ENCODE assay signal across 8 mouse cellular contexts in genomic region chr3:95928261-95928657, GRCm38 (mm10). TPM values are rescaled to one million over a fixed set of nuclear protein-coding genes. Genes with fewer than 3 reads are reported as not detected.
A peak's percentile ranks its signal among the peaks of the same experiment; 100 is the strongest.
DNase-seq lines count a peak whose midpoint lies in the region; ATAC-seq and TF ChIP-seq lines count a peak whose summit lies in the region.

No protein-coding gene starts in this region.

- H3K27ac ChIP-seq in heart, embryonic 14.5 days (replicated peaks in 1 of 2; ENCODE audit: control insufficient read depth in 1 of 2, insufficient read depth in 1 of 2, low read depth in 2 of 2, low read length in 2 of 2) = peak overlapping the region; percentile 64 to 92
- H3K27ac ChIP-seq in ES-E14 (ENCODE audit: insufficient read depth, low read depth, low read length, poor library complexity, severe bottlenecking) (no peak overlapping the region; the same call in 1 of the 2 replicates), macrophage (peak overlapping the region; percentile 60)
- 0 out of 2 replicates have a peak overlapping the region, but pooled peaks have one; percentile 21 for H3K27ac ChIP-seq in forebrain, postnatal 0 days (ENCODE audit: low read depth, low read length)

- H3K36me3 ChIP-seq in heart, embryonic 14.5 days (ENCODE audit: control insufficient read depth, insufficient read depth, low read length) = peaks cover 1% of the 10 kb centered on the region; the same call in 1 of the 2 replicates
- peaks cover under 1% of the 10 kb centered on the region; the same call in 1 of the 2 replicates for H3K36me3 ChIP-seq in ES-E14 (ENCODE audit: control insufficient read depth, insufficient read depth, low read length, poor library complexity, severe bottlenecking)
- H3K36me3 ChIP-seq in forebrain, postnatal 0 days (ENCODE audit: insufficient read depth) = no peaks in the 10 kb centered on the region
- no peaks in the 10 kb centered on the region for H3K36me3 ChIP-seq in macrophage (ENCODE audit: inconsistent target)

- peaks cover 3 to 9% of the 10 kb centered on the region in 2 experiments; a peak in 3 of 4 replicates for H3K4me1 ChIP-seq in heart, embryonic 14.5 days (ENCODE audit: control insufficient read depth in 2 of 2, insufficient read depth in 2 of 2, low read length in 2 of 2)
- peaks cover 1 to 2% of the 10 kb centered on the region in 2 experiments; a peak in 2 of 4 replicates for H3K4me1 ChIP-seq in ES-E14 (ENCODE audit: control insufficient read depth in 2 of 2, insufficient read depth in 2 of 2, low read length in 2 of 2, poor library complexity in 1 of 2)
- no peaks in the 10 kb centered on the region for H3K4me1 ChIP-seq in forebrain, postnatal 0 days (ENCODE audit: insufficient read depth)

- DNase-seq in heart, postnatal 36 days = no peak
- DNase-seq in ES-E14 (ENCODE audit: low read depth, low spot score) = no peak
- no peak for DNase-seq in forebrain, postnatal 0 days
- DNase-seq in ovary, adult 18-20 months (ENCODE audit: low spot score) = no peak
- DNase-seq in gastrocnemius, postnatal 14 days = no peak

- intact Hi-C loops in heart, postnatal 36 days (cut with DNase I) = no loop called here
- intact Hi-C loops in gastrocnemius, postnatal 14 days (cut with DNase I; ENCODE audit: low total_unique reads) = no loop called here

- in situ Hi-C loops in ES-E14 (cut with MboI; ENCODE audit: low sequenced_read_pairs in 2 of 2, unreplicated experiment in 2 of 2) = no loop called here

- H3K4me2 ChIP-seq in heart, embryonic 14.5 days (ENCODE audit: low read length) = peak overlapping the region; percentile 66
- H3K4me2 ChIP-seq in forebrain, postnatal 0 days (ENCODE audit: low read depth) = peak overlapping the region; percentile 72

- peak overlapping the region; percentile 64 for H3K9ac ChIP-seq in heart, embryonic 14.5 days (ENCODE audit: low read length)
- H3K9ac ChIP-seq in ES-E14 (ENCODE audit: insufficient read depth, low read depth, low read length, poor library complexity, severe bottlenecking) = peak overlapping the region; percentile 87
- no peak overlapping the region for H3K9ac ChIP-seq in forebrain, postnatal 0 days

- 28% methylated on average over 6 of the region's 6 CpGs for WGBS in heart, embryonic 14.5 days
- 72% methylated on average over 6 of the region's 6 CpGs for WGBS in forebrain, postnatal 0 days
- 50% methylated on average over 6 of the region's 6 CpGs for WGBS in macrophage (ENCODE audit: missing documents)

- ATAC-seq in heart, embryonic 14.5 days (ENCODE audit: insufficient number of reproducible peaks, insufficient read depth, low FRiP score, low read depth) = no peak
- no peak for ATAC-seq in forebrain, postnatal 0 days
- no peak for ATAC-seq in activated CD4-positive, CD25-positive, alpha-beta regulatory T cell, adult 4 months

- peaks cover 36% of the 10 kb centered on the region for H3K79me2 ChIP-seq in macrophage (ENCODE audit: inconsistent target)

- no peak for TF ChIP-seq CTCF in forebrain, postnatal 0 days (IDR thresholded peaks at IDR 0.05; ENCODE audit: low read depth)

- H3K9me3 ChIP-seq in heart, embryonic 14.5 days (ENCODE audit: control insufficient read depth, low read length) = no peaks in the 10 kb centered on the region
- no peaks in the 10 kb centered on the region for H3K9me3 ChIP-seq in ES-E14 (ENCODE audit: control insufficient read depth, insufficient read depth, low read depth, low read length)
- H3K9me3 ChIP-seq in forebrain, postnatal 0 days (ENCODE audit: low read length) = no peaks in the 10 kb centered on the region

- no peaks in the 10 kb centered on the region for H3K27me3 ChIP-seq in heart, embryonic 14.5 days (ENCODE audit: control insufficient read depth, insufficient read depth, low read length)
- no peaks in the 10 kb centered on the region for H3K27me3 ChIP-seq in forebrain, postnatal 0 days (ENCODE audit: insufficient read depth, low read length)

- H3K4me3 ChIP-seq in heart, embryonic 14.5 days (ENCODE audit: control insufficient read depth in 1 of 2, insufficient read depth in 1 of 2, low read depth in 1 of 2, low read length in 2 of 2) = peak overlapping the region; percentile 51 to 94
- peak overlapping the region; percentile 73 to 99 for H3K4me3 ChIP-seq in ES-E14 (ENCODE audit: insufficient read depth in 1 of 2, low read depth in 1 of 2, low read length in 2 of 2, poor library complexity in 1 of 2, severe bottlenecking in 1 of 2)
- peak overlapping the region; percentile 74 for H3K4me3 ChIP-seq in forebrain, postnatal 0 days (ENCODE audit: low read depth, low read length)
- peak overlapping the region; percentile 94 for H3K4me3 ChIP-seq in macrophage (ENCODE audit: inconsistent target)

TF ChIP-seq in ES-E14, 5 proteins besides CTCF, POLR2A, EP300 and RAD21 (continues in another document):
- TF ChIP-seq HCFC1 (IDR thresholded peaks at IDR 0.05; ENCODE audit: borderline replicate concordance, insufficient read depth, low read length) = no peak

RNA-seq across cellular contexts. Expression of gene Anp32e, which starts 0.8 kb away (rescaled TPM):
- 58.3 and 65.3 TPM in 2 replicates for polyA plus RNA-seq in heart, embryonic 14.5 days (2014; fragmentation: Nextera tagmentation; extraction: Ambion mirVana)
- 10 to 100 TPM; 82.7 to 85.9 TPM for total RNA-seq in heart, postnatal 36 days (2021)
- total RNA-seq in ES-E14 (2012; rRNA removed) = 40.9 and 50.8 TPM in 2 replicates
- total RNA-seq in forebrain, postnatal 0 days (2014; rRNA removed) = 27.5 and 34.4 TPM in 2 replicates
- polyA plus RNA-seq in forebrain, postnatal 0 days (2015; fragmentation: Nextera tagmentation; extraction: Ambion mirVana) = 84.1 and 109 TPM in 2 replicates
- 10 to 100 TPM in 16 of 26 experiments, 1 to 10 TPM in 10; 5.8 to 31.9 (median 11.0) TPM for total RNA-seq in macrophage (2018; cell fraction: chromatin; rRNA removed)
- total RNA-seq in macrophage (2018; cell fraction: cytosol; rRNA removed) = 10 to 100 TPM; 24.0 to 62.5 (median 37.7) TPM
- 10 to 100 TPM; 11.2 to 50.9 (median 18.7) TPM for total RNA-seq in macrophage (2018; cell fraction: nucleus; rRNA removed)
- polyA plus RNA-seq in macrophage (2018) = 40.1 to 196 TPM (median 80.7 TPM) in 3 replicates
- 10 to 100 TPM; 74.2 to 78.4 TPM for total RNA-seq in gastrocnemius, postnatal 14 days (2021)
- 100 to 1,000 TPM; 162 to 218 TPM for polyA plus RNA-seq in activated CD4-positive, CD25-positive, alpha-beta regulatory T cell, adult 4 months (2017; shearing (Covaris generic))

RNA-seq across cellular contexts. Expression of gene Car14, which starts 23.8 kb away (rescaled TPM):
- polyA plus RNA-seq in heart, embryonic 14.5 days (2014; fragmentation: Nextera tagmentation; extraction: Ambion mirVana) = 45.5 and 49.7 TPM in 2 replicates
- total RNA-seq in heart, postnatal 36 days (2021) = 100 to 1,000 TPM; 152 to 202 TPM
- total RNA-seq in ES-E14 (2012; rRNA removed) = 2.5 and 4.0 TPM in 2 replicates
- total RNA-seq in forebrain, postnatal 0 days (2014; rRNA removed) = 5.0 and 9.4 TPM in 2 replicates
- 11.2 and 12.8 TPM in 2 replicates for polyA plus RNA-seq in forebrain, postnatal 0 days (2015; fragmentation: Nextera tagmentation; extraction: Ambion mirVana)
- not detected for total RNA-seq in macrophage (2018; cell fraction: chromatin; rRNA removed)
- not detected for total RNA-seq in macrophage (2018; cell fraction: cytosol; rRNA removed)
- total RNA-seq in macrophage (2018; cell fraction: nucleus; rRNA removed) = not detected
- not detected in 3 replicates for polyA plus RNA-seq in macrophage (2018)
- 10 to 100 TPM; 39.2 to 64.9 TPM for total RNA-seq in gastrocnemius, postnatal 14 days (2021)
- polyA plus RNA-seq in activated CD4-positive, CD25-positive, alpha-beta regulatory T cell, adult 4 months (2017; shearing (Covaris generic)) = not detected

RNA-seq across cellular contexts. Expression of gene Aph1a, which starts 34.5 kb away (rescaled TPM):
- polyA plus RNA-seq in heart, embryonic 14.5 days (2014; fragmentation: Nextera tagmentation; extraction: Ambion mirVana) = 38.4 and 48.0 TPM in 2 replicates
- total RNA-seq in heart, postnatal 36 days (2021) = 100 to 1,000 TPM; 114 to 122 TPM
- total RNA-seq in ES-E14 (2012; rRNA removed) = 70.9 and 85.9 TPM in 2 replicates
- total RNA-seq in forebrain, postnatal 0 days (2014; rRNA removed) = 59.3 and 77.2 TPM in 2 replicates
- 44.3 and 46.0 TPM in 2 replicates for polyA plus RNA-seq in forebrain, postnatal 0 days (2015; fragmentation: Nextera tagmentation; extraction: Ambion mirVana)
- 10 to 100 TPM; 15.8 to 41.0 (median 25.3) TPM for total RNA-seq in macrophage (2018; cell fraction: chromatin; rRNA removed)
- 100 to 1,000 TPM in 5 of 26 experiments, 10 to 100 TPM in 21; 62.3 to 107 (median 88.7) TPM for total RNA-seq in macrophage (2018; cell fraction: cytosol; rRNA removed)
- 100 to 1,000 TPM in 1 of 26 experiments, 10 to 100 TPM in 25; 43.3 to 101 (median 66.3) TPM for total RNA-seq in macrophage (2018; cell fraction: nucleus; rRNA removed)
- 49.5 to 102 TPM (median 98.0 TPM) in 3 replicates for polyA plus RNA-seq in macrophage (2018)
- 10 to 100 TPM; 53.0 to 56.6 TPM for total RNA-seq in gastrocnemius, postnatal 14 days (2021)
- polyA plus RNA-seq in activated CD4-positive, CD25-positive, alpha-beta regulatory T cell, adult 4 months (2017; shearing (Covaris generic)) = 10 to 100 TPM; 32.2 to 44.2 TPM

RNA-seq across cellular contexts. Expression of gene BC028528, which starts 36.5 kb away (rescaled TPM):
- 45.1 and 51.7 TPM in 2 replicates for polyA plus RNA-seq in heart, embryonic 14.5 days (2014; fragmentation: Nextera tagmentation; extraction: Ambion mirVana)
- 10 to 100 TPM; 11.4 to 11.7 TPM for total RNA-seq in heart, postnatal 36 days (2021)
- total RNA-seq in ES-E14 (2012; rRNA removed) = 6.4 and 9.5 TPM in 2 replicates
- total RNA-seq in forebrain, postnatal 0 days (2014; rRNA removed) = 5.7 and 9.9 TPM in 2 replicates
- 14.9 and 18.4 TPM in 2 replicates for polyA plus RNA-seq in forebrain, postnatal 0 days (2015; fragmentation: Nextera tagmentation; extraction: Ambion mirVana)
- 100 to 1,000 TPM in 2 of 26 experiments, 10 to 100 TPM in 20, 1 to 10 TPM in 4; 7.0 to 117 (median 35.0) TPM for total RNA-seq in macrophage (2018; cell fraction: chromatin; rRNA removed)
- total RNA-seq in macrophage (2018; cell fraction: cytosol; rRNA removed) = 100 to 1,000 TPM in 8 of 26 experiments, 10 to 100 TPM in 18; 53.3 to 117 (median 81.4) TPM
- total RNA-seq in macrophage (2018; cell fraction: nucleus; rRNA removed) = 10 to 100 TPM; 11.3 to 86.8 (median 43.9) TPM
- 76.4 to 139 TPM (median 117 TPM) in 3 replicates for polyA plus RNA-seq in macrophage (2018)
- 10 to 100 TPM; 14.2 to 17.0 TPM for total RNA-seq in gastrocnemius, postnatal 14 days (2021)
- polyA plus RNA-seq in activated CD4-positive, CD25-positive, alpha-beta regulatory T cell, adult 4 months (2017; shearing (Covaris generic)) = 1 to 10 TPM; 1.2 to 1.5 TPM

RNA-seq across cellular contexts. Expression of gene Ciart, which starts 46.2 kb away (rescaled TPM):
- polyA plus RNA-seq in heart, embryonic 14.5 days (2014; fragmentation: Nextera tagmentation; extraction: Ambion mirVana) = 3.1 and 3.9 TPM in 2 replicates
- total RNA-seq in heart, postnatal 36 days (2021) = 10 to 100 TPM in 1 of 2 experiments, 1 to 10 TPM in 1; 4.5 to 20.1 TPM
- total RNA-seq in ES-E14 (2012; rRNA removed) = 8.6 and 14.1 TPM in 2 replicates
- 3.4 and 5.9 TPM in 2 replicates for total RNA-seq in forebrain, postnatal 0 days (2014; rRNA removed)
- polyA plus RNA-seq in forebrain, postnatal 0 days (2015; fragmentation: Nextera tagmentation; extraction: Ambion mirVana) = 8.2 and 11.2 TPM in 2 replicates
- total RNA-seq in macrophage (2018; cell fraction: chromatin; rRNA removed) = 10 to 100 TPM in 2 of 26 experiments, 1 to 10 TPM in 24; 1.8 to 13.1 (median 4.6) TPM
- total RNA-seq in macrophage (2018; cell fraction: cytosol; rRNA removed) = 1 to 10 TPM in 22 of 26 experiments, under 1 TPM in 4; 0.14 to 3.7 (median 1.5) TPM
- 1 to 10 TPM; 1.1 to 9.8 (median 6.0) TPM for total RNA-seq in macrophage (2018; cell fraction: nucleus; rRNA removed)
- polyA plus RNA-seq in macrophage (2018) = 0.90 to 1.9 TPM (median 1.7 TPM) in 3 replicates
- 1 to 10 TPM in 1 of 2 experiments, under 1 TPM in 1; 0.90 to 1.7 TPM for total RNA-seq in gastrocnemius, postnatal 14 days (2021)
- polyA plus RNA-seq in activated CD4-positive, CD25-positive, alpha-beta regulatory T cell, adult 4 months (2017; shearing (Covaris generic)) = 1 to 10 TPM; 4.4 to 7.0 TPM
